Mouse (Mus musculus) cerebellum, postnatal 4 days (tissue): Measurements from ENCODE around the gene Dqx1.
A peak's percentile ranks its signal among the peaks of the same experiment; 100 is the strongest.

Source experiments
- DNase-seq, 2 experiments: peaks; one replicate each; pipeline ENCODE4 v3.0.0; 2022; ENCODE audit warnings: low spot score in 2 of 2, mixed read lengths in 1 of 2

Dqx1 gene

GRCm38 (mm10) chr6:83033249-83034185 lies 24.1 kb upstream of the Dqx1 start, which contains the start of the genes Dok1 and Loxl3:
Gene Dok1, minus strand, starts transcription at chr6:83033471.
Gene Loxl3, plus strand, starts transcription at chr6:83034173.
- DNase-seq = peak in 1 of 2 experiments; percentile 26

- no peak for DNase-seq
Observed at GRCm38 (mm10) chr6:83034463-83035055, 23.1 kb upstream of the Dqx1 start.

- DNase-seq = no peak
Observed at GRCm38 (mm10) chr6:83037188-83037587, 20.5 kb upstream of the Dqx1 start.

GRCm38 (mm10) chr6:83038496-83039012 lies 19.1 kb upstream of the Dqx1 start:
- DNase-seq = peak; percentile 81 to 85

- no peak for DNase-seq
Observed at GRCm38 (mm10) chr6:83040601-83041000, 17.0 kb upstream of the Dqx1 start.

GRCm38 (mm10) chr6:83043561-83043960 lies 14.1 kb upstream of the Dqx1 start:
- DNase-seq = no peak

- DNase-seq = no peak
Observed at GRCm38 (mm10) chr6:83043993-83044392, 13.7 kb upstream of the Dqx1 start.

- DNase-seq = no peak
Observed at GRCm38 (mm10) chr6:83044742-83045141, 12.9 kb upstream of the Dqx1 start.

GRCm38 (mm10) chr6:83049367-83049766 lies 8.3 kb upstream of the Dqx1 start:
- DNase-seq = no peak

- peak in 1 of 2 experiments; percentile 33 for DNase-seq
Observed at GRCm38 (mm10) chr6:83053136-83053960, 4.3 kb upstream of the Dqx1 start.

GRCm38 (mm10) chr6:83054074-83054851 lies 3.4 kb upstream of the Dqx1 start, which contains the start of gene Aup1:
Gene Aup1, plus strand, starts transcription at chr6:83054521.
- peak; percentile 88 to 92 for DNase-seq

- DNase-seq = peak in 1 of 2 experiments; percentile 42
Observed at GRCm38 (mm10) chr6:83054871-83055431, 2.7 kb upstream of the Dqx1 start, which contains the start of gene Htra2. Gene Htra2, minus strand, starts transcription at chr6:83055273.

GRCm38 (mm10) chr6:83058725-83059124 lies 1.1 kb downstream of the Dqx1 start:
- no peak for DNase-seq

- no peak for DNase-seq
Observed at GRCm38 (mm10) chr6:83065995-83066394, 8.4 kb downstream of the Dqx1 start.

GRCm38 (mm10) chr6:83066441-83066840 lies 8.8 kb downstream of the Dqx1 start:
- DNase-seq = no peak

- DNase-seq = no peak
Observed at GRCm38 (mm10) chr6:83068221-83068620, 10.6 kb downstream of the Dqx1 start.

GRCm38 (mm10) chr6:83068706-83069487 lies 11.3 kb downstream of the Dqx1 start:
- DNase-seq = no peak

GRCm38 (mm10) chr6:83069488-83070246 lies 12.0 kb downstream of the Dqx1 start:
- DNase-seq = no peak

- DNase-seq = no peak
Observed at GRCm38 (mm10) chr6:83070247-83070310, 12.4 kb downstream of the Dqx1 start, which contains the start of gene Tlx2. Gene Tlx2, minus strand, starts transcription at chr6:83070293.
